Mouse (Mus musculus) CH12.LX (cell line): Measurements from ENCODE around the gene Rpl26. TPM values are rescaled to one million over a fixed set of nuclear protein-coding genes. Genes with fewer than 3 reads are reported as not detected.

Experiments
- DNase-seq: peaks from one replicate; pipeline ENCODE4 v3.0.0-alpha.2; 2013; ENCODE audit errors: extremely low read depth
- H3K27ac ChIP-seq: 2 replicates; pipeline ENCODE4 v1.5.1; 2012; ENCODE audit warnings: low read depth, mild to moderate bottlenecking, control low read depth, moderate library complexity; ENCODE audit not compliant: insufficient read depth
- H3K27me3 ChIP-seq: replicated peaks from 2 replicates; pipeline ENCODE3; 2012; ENCODE audit warnings: inconsistent platforms
- H3K36me3 ChIP-seq, 2 experiments: replicated peaks in 1 of 2; 2 replicates each; pipeline versions ENCODE3 to v1.6.1; 2012; ENCODE audit warnings: inconsistent platforms in 1 of 2, low read length in 1 of 2, mild to moderate bottlenecking in 1 of 2, mixed read lengths in 1 of 2, moderate library complexity in 1 of 2; ENCODE audit not compliant: control insufficient read depth in 1 of 2, insufficient read depth in 1 of 2
- H3K4me1 ChIP-seq, 2 experiments: 2 replicates each; pipeline ENCODE4 v1.6.1; 2012; ENCODE audit warnings: inconsistent platforms in 1 of 2, moderate library complexity in 1 of 2; ENCODE audit not compliant: insufficient read depth in 2 of 2, control insufficient read depth in 1 of 2
- H3K4me2 ChIP-seq: 2 replicates; pipeline ENCODE4 v1.6.1; 2012; ENCODE audit warnings: low read depth, mild to moderate bottlenecking, control low read depth; ENCODE audit not compliant: poor library complexity, insufficient read depth, severe bottlenecking
- H3K4me3 ChIP-seq, 3 experiments: fragments of 150-350 bp in 1 of 3; sonication (generic) in 1 of 3; replicated peaks in 1 of 3; 2 replicates each; pipeline versions ENCODE3 to v1.5.1; 2011 to 2012; ENCODE audit warnings: low read depth in 2 of 3, low read length in 2 of 3, mild to moderate bottlenecking in 2 of 3, moderate library complexity in 2 of 3, control low read depth in 1 of 3, improper control_type of control experiment in 1 of 3, inconsistent platforms in 1 of 3, mixed read lengths in 1 of 3; ENCODE audit not compliant: poor library complexity in 1 of 3
- H3K79me2 ChIP-seq: replicated peaks from 2 replicates; pipeline ENCODE4 v1.6.1; 2012; ENCODE audit warnings: mild to moderate bottlenecking, moderate library complexity; ENCODE audit not compliant: control insufficient read depth, poor library complexity, insufficient read depth, severe bottlenecking; ENCODE audit errors: extremely low read depth
- H3K9ac ChIP-seq: 2 replicates; pipeline ENCODE4 v1.6.1; 2012; ENCODE audit warnings: low read depth, mild to moderate bottlenecking, control low read depth, moderate library complexity; ENCODE audit not compliant: insufficient read depth
- H3K9me3 ChIP-seq: replicated peaks from 2 replicates; pipeline ENCODE3; 2012; ENCODE audit warnings: low read length, inconsistent platforms, mixed read lengths
- BHLHE40 ChIP-seq: IDR thresholded peaks from 2 replicates; pipeline ENCODE4 v1.6.1; 2011; ENCODE audit warnings: mild to moderate bottlenecking, low read depth, low read length, improper control_type of control experiment
- CHD2 ChIP-seq: IDR thresholded peaks from 2 replicates; pipeline ENCODE4 v1.6.1; 2011; ENCODE audit warnings: low read length, improper control_type of control experiment
- CTCF ChIP-seq, 2 experiments: IDR thresholded peaks in 1 of 2; conservative IDR thresholded peaks in 1 of 2; 2 replicates each; pipeline ENCODE4 v1.5.1; 2011 to 2012; ENCODE audit warnings: low read depth in 2 of 2, low read length in 2 of 2, improper control_type of control experiment in 1 of 2, inconsistent platforms in 1 of 2, mild to moderate bottlenecking in 1 of 2, moderate library complexity in 1 of 2
- E2F4 ChIP-seq: IDR thresholded peaks from 2 replicates; pipeline ENCODE4 v1.6.1; 2011; ENCODE audit warnings: low read depth, low read length, improper control_type of control experiment; ENCODE audit not compliant: insufficient replicate concordance
- ELF1 ChIP-seq: IDR thresholded peaks from 2 replicates; pipeline ENCODE4 v1.6.1; 2014; ENCODE audit warnings: low read depth, mild to moderate bottlenecking, inconsistent platforms, low read length, improper control_type of control experiment
- ETS1 ChIP-seq: conservative IDR thresholded peaks from 2 replicates; pipeline ENCODE4 v1.6.1; 2012; ENCODE audit warnings: low read depth, mild to moderate bottlenecking, inconsistent platforms, low read length, improper control_type of control experiment, moderate library complexity
- HCFC1 ChIP-seq: IDR thresholded peaks from 2 replicates; pipeline ENCODE4 v1.6.1; 2012; ENCODE audit warnings: low read depth, mild to moderate bottlenecking, inconsistent platforms, low read length, improper control_type of control experiment
- IRF4 ChIP-seq: IDR thresholded peaks from 2 replicates; pipeline ENCODE4 v1.6.1; 2014; ENCODE audit warnings: low read depth, mild to moderate bottlenecking, inconsistent platforms, low read length, improper control_type of control experiment
- JUN ChIP-seq: IDR thresholded peaks from 2 replicates; pipeline ENCODE4 v1.6.1; 2011; ENCODE audit warnings: low read depth, mild to moderate bottlenecking, low read length, improper control_type of control experiment, moderate library complexity; ENCODE audit not compliant: insufficient read depth
- JUND ChIP-seq: conservative IDR thresholded peaks from 2 replicates; pipeline ENCODE4 v1.6.1; 2011; ENCODE audit warnings: low read depth, low read length, improper control_type of control experiment
- MAFK ChIP-seq: IDR thresholded peaks from 2 replicates; pipeline ENCODE4 v1.6.1; 2011; ENCODE audit warnings: low read length, improper control_type of control experiment; ENCODE audit not compliant: insufficient replicate concordance
- MXI1 ChIP-seq: IDR thresholded peaks from 2 replicates; pipeline ENCODE4 v1.6.1; 2011; ENCODE audit warnings: mild to moderate bottlenecking, low read depth, low read length, improper control_type of control experiment
- PAX5 ChIP-seq: IDR thresholded peaks from 2 replicates; pipeline ENCODE4 v1.6.1; 2012; ENCODE audit warnings: low read length, inconsistent platforms, mixed read lengths
- POLR2A ChIP-seq: IDR thresholded peaks from 2 replicates; pipeline ENCODE4 v1.6.1; 2011; ENCODE audit warnings: low read depth, mild to moderate bottlenecking, improper control_type of control experiment, low read length
- POLR2AphosphoS2 ChIP-seq: IDR thresholded peaks from 2 replicates; pipeline ENCODE4 v1.6.1; 2011; ENCODE audit warnings: low read depth, low read length, improper control_type of control experiment
- RAD21 ChIP-seq: IDR thresholded peaks from 2 replicates; pipeline ENCODE4 v1.6.1; 2011; ENCODE audit warnings: low read depth, mild to moderate bottlenecking, low read length, improper control_type of control experiment, moderate library complexity
- SMC3 ChIP-seq: IDR thresholded peaks from 2 replicates; pipeline ENCODE4 v1.6.1; 2011; ENCODE audit warnings: low read depth, low read length, improper control_type of control experiment
- TBP ChIP-seq: conservative IDR thresholded peaks from 2 replicates; pipeline ENCODE4 v1.6.1; 2011; ENCODE audit warnings: low read depth, low read length, improper control_type of control experiment
- TCF12 ChIP-seq: IDR thresholded peaks from 2 replicates; pipeline ENCODE4 v1.6.1; 2014; ENCODE audit warnings: low read depth, mild to moderate bottlenecking, inconsistent platforms, low read length, improper control_type of control experiment
- USF1 ChIP-seq: IDR thresholded peaks from 2 replicates; pipeline ENCODE4 v1.6.1; 2014; ENCODE audit warnings: low read depth, mild to moderate bottlenecking, inconsistent platforms, low read length, improper control_type of control experiment
- USF2 ChIP-seq: conservative IDR thresholded peaks from 2 replicates; pipeline ENCODE4 v1.6.1; 2011; ENCODE audit warnings: low read depth, low read length, improper control_type of control experiment
- ZC3H11A ChIP-seq: IDR thresholded peaks from 2 replicates; pipeline ENCODE4 v1.6.1; 2012; ENCODE audit warnings: low read depth, mild to moderate bottlenecking, inconsistent platforms, low read length, improper control_type of control experiment
- ZKSCAN1 ChIP-seq: IDR thresholded peaks from 2 replicates; pipeline ENCODE4 v1.6.1; 2012; ENCODE audit warnings: low read depth, inconsistent platforms, low read length, improper control_type of control experiment, borderline replicate concordance
- ZMIZ1 ChIP-seq: IDR thresholded peaks from 2 replicates; pipeline ENCODE4 v1.6.1; 2012; ENCODE audit warnings: low read depth, mild to moderate bottlenecking, inconsistent platforms, low read length, improper control_type of control experiment
- ZNF384 ChIP-seq: IDR thresholded peaks from 2 replicates; pipeline ENCODE4 v1.6.1; 2012; ENCODE audit warnings: low read depth, low read length, improper control_type of control experiment, inconsistent platforms
- dilution Hi-C: fragments of 300-500 bp; cut with MboI; formaldehyde crosslinking; loops from 2 replicates; pipeline ENCODE4 v1.14.3; 2020; ENCODE audit warnings: low sequenced_read_pairs; ENCODE audit not compliant: extremely low pct_unique_long_range_greater_than_20kb, extremely low pct_ligation_motif_present
- in situ Hi-C: fragments of 300-500 bp; cut with MboI; formaldehyde crosslinking; loops from 3 replicates; pipeline ENCODE4 v1.14.3; 2019; ENCODE audit warnings: low sequenced_read_pairs, low pct_ligation_motif_present, low pct_unique_long_range_greater_than_20kb, mixed read lengths
- polyA plus RNA-seq: library from polyadenylated mRNA; unstranded; fragments of >175 nt; gene quantifications from 2 replicates; pipeline ENCODE4 v1.2.1, GENCODE M21; 2012; ENCODE audit warnings: low read depth; ENCODE audit not compliant: insufficient read length
- total RNA-seq, 2 experiments: library from RNA; depleted of rRNA; stranded (reverse); fragments of 300-350 nt in 1 of 2; fragments of >200 nt in 1 of 2; gene quantifications; 2 replicates each; pipeline ENCODE4 v1.2.3; 2012 to 2014

Rpl26 gene
- total and polyA plus RNA-seq, 3 experiments = 3,408 to 6,551 (median 6,508) TPM

GRCm38 (mm10) chr11:68864544-68865189 lies 36.7 kb upstream of the Rpl26 start:
- no peak overlapping the region for H3K4me2 ChIP-seq
- no peak overlapping the region for H3K4me3 ChIP-seq
- H3K79me2 ChIP-seq = no peaks in the 10 kb centered on the region
- H3K27ac ChIP-seq = no peak overlapping the region
- no peaks in the 10 kb centered on the region for H3K9me3 ChIP-seq
- no peaks in the 10 kb centered on the region for H3K27me3 ChIP-seq
- dilution Hi-C loops = no loop called here
- DNase-seq = no peak
- H3K4me1 ChIP-seq = peaks cover 7 to 19% of the 10 kb centered on the region in 2 experiments
- no peaks in the 10 kb centered on the region for H3K36me3 ChIP-seq
- H3K9ac ChIP-seq = no peak overlapping the region
- TF ChIP-seq E2F4 (no peak), JUN (no peak), MXI1 (no peak), ELF1 (no peak), POLR2AphosphoS2 (no peak), MAFK (no peak), ZKSCAN1 (no peak), ZNF384 (no peak), POLR2A (no peak), JUND (no peak), CHD2 (no peak)
- in situ Hi-C loops = no loop called here

DNA sequence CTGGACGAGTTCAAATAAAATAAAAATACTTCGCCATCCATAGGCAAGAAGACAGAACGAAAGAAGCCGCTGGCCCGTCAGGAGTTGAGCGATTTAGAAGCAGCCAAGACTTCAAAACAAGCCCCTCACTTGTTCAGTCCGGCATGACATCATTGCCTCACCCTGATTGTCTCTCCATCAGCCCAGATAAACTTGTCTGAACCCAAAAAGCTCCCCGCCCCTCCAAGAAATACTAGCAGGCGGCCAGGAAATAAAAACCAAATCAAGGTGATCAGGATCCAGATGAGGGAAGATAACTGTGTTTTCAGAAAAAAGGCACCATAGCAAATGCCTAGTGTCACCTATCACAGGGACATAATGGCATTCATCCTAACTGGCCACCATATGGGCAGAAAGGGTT lies 30.1 kb upstream of the Rpl26 start:
- Histone ChIP-seq H3K36me3 (no peaks in the 10 kb centered on the region), H3K27me3 (no peaks in the 10 kb centered on the region), H3K4me2 (no peak overlapping the region), H3K79me2 (no peaks in the 10 kb centered on the region), H3K4me1 (peaks cover 0 to 19% of the 10 kb centered on the region in 2 experiments; a peak in 2 of 4 replicates), H3K27ac (no peak overlapping the region), H3K9ac (no peak overlapping the region), H3K9me3 (no peaks in the 10 kb centered on the region), H3K4me3 (no peak overlapping the region)
- dilution Hi-C loops (no loop called here), in situ Hi-C loops (loop anchor here (10.0 kb wide), 2 partner anchors 126 to 296 kb away; no protein-coding TSS in a partner anchor)
- TF ChIP-seq IRF4 (no peak), ELF1 (no peak), CTCF (conservative IDR thresholded peaks at IDR 0.05 in 1 of 2, IDR thresholded peaks at IDR 0.05 in 1 of 2; ENCODE audit: low read depth in 2 of 2, low read length in 2 of 2) (no peak), ZNF384 (no peak), ETS1 (no peak), ZC3H11A (no peak), HCFC1 (no peak), USF2 (no peak), SMC3 (no peak), RAD21 (no peak), JUND (no peak), BHLHE40 (no peak), USF1 (no peak), TCF12 (no peak), ZMIZ1 (no peak), PAX5 (no peak), TBP (no peak), MXI1 (no peak)
- DNase-seq = no peak
